Comparison of ENCODE assay signal across 8 mouse cellular contexts in the genomic region with DNA sequence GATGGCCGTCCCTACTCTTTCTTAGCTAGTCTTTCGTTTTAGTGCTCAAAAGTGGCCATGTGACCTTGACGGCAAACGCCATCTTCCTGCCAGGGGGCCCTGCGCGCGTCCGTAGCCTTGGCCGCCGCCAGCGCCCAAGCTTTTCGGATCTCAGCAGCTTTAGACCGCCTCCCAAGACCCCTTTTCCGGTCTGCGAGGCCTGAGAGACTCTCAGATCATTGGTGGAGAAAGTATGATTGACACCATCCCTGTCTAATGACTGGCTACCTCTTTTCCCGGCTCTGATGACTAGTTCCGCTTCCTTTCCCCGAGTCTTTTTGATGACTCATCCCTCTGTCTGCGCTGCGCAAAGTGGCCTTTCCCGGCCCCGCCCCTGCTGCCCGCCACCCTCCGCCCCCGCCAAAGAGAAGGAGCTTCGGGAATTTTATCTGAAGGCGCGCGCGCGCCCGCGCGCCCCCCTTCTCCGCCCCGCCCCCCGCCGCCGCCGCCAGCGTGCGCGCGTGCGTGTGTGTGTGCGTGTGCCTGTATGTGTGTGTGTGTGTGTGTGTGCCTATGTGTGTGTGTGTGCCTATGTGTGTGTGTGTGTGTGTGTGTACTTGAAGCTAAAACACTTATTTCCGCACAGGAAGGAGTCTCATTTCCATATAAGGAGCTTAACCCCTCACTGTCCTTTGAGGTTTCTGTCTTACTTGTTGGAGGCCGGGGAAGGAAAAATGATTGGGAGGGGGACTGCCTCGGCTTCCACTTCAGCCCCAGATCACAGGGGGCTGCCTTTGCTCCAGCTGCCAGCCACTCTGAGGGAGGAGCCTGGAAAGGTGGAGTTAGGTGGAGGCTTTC. TPM values are rescaled to one million over a fixed set of nuclear protein-coding genes. Genes with fewer than 3 reads are reported as not detected.
DNase-seq lines count a peak whose midpoint lies in the region; ATAC-seq lines count a peak whose summit lies in the region.

No protein-coding gene starts in this region.

- peak; percentile 70 for DNase-seq in WW6 (ENCODE audit: low read depth, low spot score)
- DNase-seq in cerebellum, postnatal 4 days (ENCODE audit: low spot score in 2 of 2) = peak; percentile 53 to 80
- DNase-seq in gastrocnemius, adult 18-20 months (ENCODE audit: low spot score) = peak; percentile 89
- peak; percentile 66 to 85 for DNase-seq in left cerebral cortex, adult 18-20 months (ENCODE audit: low spot score in 2 of 2)
- peak; percentile 89 for DNase-seq in right cerebral cortex, adult 18-20 months
- peak; percentile 36 for DNase-seq in urinary bladder, postnatal 10 days (ENCODE audit: low spot score)

- ATAC-seq in hindbrain, embryonic 16.5 days = peak; percentile 96

- H3K4me2 ChIP-seq in hindbrain, embryonic 16.5 days (ENCODE audit: low read length) = peak overlapping the region; percentile 56

- H3K9ac ChIP-seq in hindbrain, embryonic 16.5 days (ENCODE audit: low read depth, low read length) = peak overlapping the region; percentile 62

- H3K36me3 ChIP-seq in hindbrain, embryonic 16.5 days (ENCODE audit: control insufficient read depth, insufficient read depth, low read length) = no peaks in the 10 kb centered on the region
- H3K36me3 ChIP-seq in macrophage (ENCODE audit: inconsistent target) = no peaks in the 10 kb centered on the region

- no peaks in the 10 kb centered on the region for H3K4me1 ChIP-seq in hindbrain, embryonic 16.5 days (ENCODE audit: control insufficient read depth, insufficient read depth, low read depth, low read length)

- no peaks in the 10 kb centered on the region for H3K9me3 ChIP-seq in hindbrain, embryonic 16.5 days (ENCODE audit: control insufficient read depth, low read length)

- peak overlapping the region; percentile 40 for H3K4me3 ChIP-seq in hindbrain, embryonic 16.5 days (ENCODE audit: low read length)
- H3K4me3 ChIP-seq in macrophage (ENCODE audit: inconsistent target) = peak overlapping the region; percentile 27

- 23% methylated on average over 37 of the region's 49 CpGs for WGBS in hindbrain, embryonic 16.5 days
- WGBS in macrophage (ENCODE audit: missing documents) = 16% methylated on average over 24 of the region's 49 CpGs

- no peaks in the 10 kb centered on the region for H3K79me2 ChIP-seq in macrophage (ENCODE audit: inconsistent target)

- H3K27ac ChIP-seq in hindbrain, embryonic 16.5 days (ENCODE audit: low read depth, low read length) = peak overlapping the region; percentile 91
- peak overlapping the region; percentile 83 for H3K27ac ChIP-seq in macrophage

- H3K27me3 ChIP-seq in hindbrain, embryonic 16.5 days (replicated peaks; ENCODE audit: control insufficient read depth, insufficient read depth, low read length) = no peaks in the 10 kb centered on the region

RNA-seq across cellular contexts. Expression of gene Nlgn3, which starts 33.6 kb away (rescaled TPM):
- under 1 TPM; 0.07 to 0.14 TPM for total RNA-seq in gastrocnemius, adult 18-20 months (2021)
- polyA plus RNA-seq in hindbrain, embryonic 16.5 days (2015; fragmentation: Nextera tagmentation; extraction: Ambion mirVana) = 88.0 and 92.3 TPM in 2 replicates
- 100 to 1,000 TPM; 144 to 152 TPM for total RNA-seq in left cerebral cortex, adult 18-20 months (2021)
- 1 to 10 TPM in 4 of 26 experiments, under 1 TPM in 7, not detected in 15; 0.10 to 1.3 (median 0.60) TPM for total RNA-seq in macrophage (2018; cell fraction: chromatin; rRNA removed)
- not detected for total RNA-seq in macrophage (2018; cell fraction: cytosol; rRNA removed)
- 1 to 10 TPM in 1 of 26 experiments, under 1 TPM in 4, not detected in 21; 0.42 to 1.1 (median 0.56) TPM for total RNA-seq in macrophage (2018; cell fraction: nucleus; rRNA removed)
- not detected in 3 replicates for polyA plus RNA-seq in macrophage (2018)

RNA-seq across cellular contexts. Expression of gene Gjb1, which starts 43.6 kb away (rescaled TPM):
- under 1 TPM; 0.34 to 0.83 TPM for total RNA-seq in gastrocnemius, adult 18-20 months (2021)
- polyA plus RNA-seq in hindbrain, embryonic 16.5 days (2015; fragmentation: Nextera tagmentation; extraction: Ambion mirVana) = 1.3 and 2.2 TPM in 2 replicates
- total RNA-seq in left cerebral cortex, adult 18-20 months (2021) = 1 to 10 TPM; 8.9 to 9.8 TPM
- total RNA-seq in macrophage (2018; cell fraction: chromatin; rRNA removed) = not detected
- not detected for total RNA-seq in macrophage (2018; cell fraction: cytosol; rRNA removed)
- not detected for total RNA-seq in macrophage (2018; cell fraction: nucleus; rRNA removed)
- not detected in 3 replicates for polyA plus RNA-seq in macrophage (2018)

RNA-seq across cellular contexts. Expression of gene Med12, which starts 58.8 kb away (rescaled TPM):
- 10 to 100 TPM; 15.8 to 16.1 TPM for total RNA-seq in gastrocnemius, adult 18-20 months (2021)
- polyA plus RNA-seq in hindbrain, embryonic 16.5 days (2015; fragmentation: Nextera tagmentation; extraction: Ambion mirVana) = 17.6 and 25.2 TPM in 2 replicates
- 10 to 100 TPM; 20.5 to 22.3 TPM for total RNA-seq in left cerebral cortex, adult 18-20 months (2021)
- total RNA-seq in macrophage (2018; cell fraction: chromatin; rRNA removed) = 100 to 1,000 TPM; 161 to 300 (median 236) TPM
- 10 to 100 TPM; 26.7 to 43.4 (median 34.1) TPM for total RNA-seq in macrophage (2018; cell fraction: cytosol; rRNA removed)
- 100 to 1,000 TPM in 23 of 26 experiments, 10 to 100 TPM in 3; 83.0 to 176 (median 128) TPM for total RNA-seq in macrophage (2018; cell fraction: nucleus; rRNA removed)
- 35.4 to 43.8 TPM (median 41.3 TPM) in 3 replicates for polyA plus RNA-seq in macrophage (2018)

Comparison
In these comparisons a context has a peak if more than half of its experiments do, and no peak if none do; other contexts are left out.
1. Peak in every context shown above with its lines: DNase-seq, ATAC-seq, H3K4me3 ChIP-seq and H3K27ac ChIP-seq.
2. DNase-seq: peak in every context shown above with its lines; median percentile 89 in gastrocnemius, adult 18-20 months; 89 in right cerebral cortex, adult 18-20 months; 76 in left cerebral cortex, adult 18-20 months; 70 in WW6; 66 in cerebellum, postnatal 4 days; 36 in urinary bladder, postnatal 10 days.
3. RNA of gene Nlgn3, which starts 33.6 kb away (total RNA-seq): 144 to 152 TPM in left cerebral cortex, adult 18-20 months; 0.07 to 0.14 TPM in gastrocnemius, adult 18-20 months; every median in the first group is over 100 times any median in the second.
4. RNA of gene Gjb1, which starts 43.6 kb away (total RNA-seq): 8.9 to 9.8 TPM in left cerebral cortex, adult 18-20 months; 0.34 to 0.83 TPM in gastrocnemius, adult 18-20 months; every median in the first group is over 4 times any median in the second.